Mouse (Mus musculus): Measurements from ENCODE around the gene Paqr9.
A peak's percentile ranks its signal among the peaks of the same experiment; 100 is the strongest.
"Not testable (repeated sequence)": the region's sequence is repeated elsewhere in the genome, so short reads cannot be mapped to it uniquely, and the experiment has no call there.

Paqr9 gene

GRCm38 (mm10) chr9:95559059-95559935 lies at the start of gene Paqr9:
Gene Paqr9, plus strand, starts transcription at chr9:95559657.
- DNase-seq (ENCODE audit: low read depth, low spot score) = no peak

DNA sequence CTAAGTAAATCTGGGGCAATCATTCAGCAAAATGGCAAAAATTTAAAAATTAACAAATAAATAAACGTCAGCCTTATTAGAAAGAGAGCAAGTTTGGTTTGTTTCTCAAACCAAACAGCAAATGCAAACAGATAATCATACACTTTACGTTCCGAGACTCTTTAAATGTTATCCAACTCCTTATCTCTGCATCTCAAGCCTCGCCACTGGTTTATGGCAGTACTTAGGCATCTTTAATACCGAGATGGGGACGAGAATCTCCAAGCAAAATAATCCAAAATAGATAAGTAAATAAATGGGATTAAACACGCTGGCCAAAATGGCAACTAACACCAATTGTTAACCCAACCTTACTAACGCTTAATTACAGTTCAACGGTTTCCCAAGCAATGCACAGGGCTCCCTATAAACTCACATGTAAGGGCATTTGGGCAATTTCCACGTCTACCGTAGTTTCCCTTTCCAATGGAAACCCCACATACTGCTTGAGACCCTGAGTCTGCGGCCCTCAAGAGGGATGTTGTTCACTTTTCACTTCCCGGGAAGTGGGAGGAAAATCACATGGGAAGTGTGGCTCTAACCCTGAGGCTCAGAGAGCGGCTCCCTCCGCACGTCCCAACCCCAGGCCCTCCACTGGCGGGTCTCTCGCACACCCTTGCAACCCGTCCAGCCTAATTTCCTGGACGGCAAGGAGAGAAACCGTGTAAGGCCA lies 48.6 kb upstream of the Paqr9 start:
- DNase-seq (ENCODE audit: low read depth, low spot score) = no peak

GRCm38 (mm10) chr9:95511472-95512330 lies 47.8 kb upstream of the Paqr9 start, which contains the start of gene U2surp:
Gene U2surp, minus strand, starts transcription at chr9:95511996.
- peak; percentile 86 for DNase-seq (ENCODE audit: low read depth, low spot score)

- no peak for DNase-seq (ENCODE audit: low read depth, low spot score)
These were observed 47.0 kb upstream of the Paqr9 start for GRCm38 (mm10) chr9:95512331-95513030.

GRCm38 (mm10) chr9:95513776-95514175 lies 45.7 kb upstream of the Paqr9 start:
- no peak for DNase-seq (ENCODE audit: low read depth, low spot score)

- DNase-seq (ENCODE audit: low read depth, low spot score) = not testable (repeated sequence)
These were observed 45.1 kb upstream of the Paqr9 start for GRCm38 (mm10) chr9:95514361-95514760.

- DNase-seq (ENCODE audit: low read depth, low spot score) = no peak
These were observed 38.9 kb upstream of the Paqr9 start for GRCm38 (mm10) chr9:95520563-95520962.

GRCm38 (mm10) chr9:95521031-95521430 lies 38.4 kb upstream of the Paqr9 start:
- no peak for DNase-seq (ENCODE audit: low read depth, low spot score)

DNA sequence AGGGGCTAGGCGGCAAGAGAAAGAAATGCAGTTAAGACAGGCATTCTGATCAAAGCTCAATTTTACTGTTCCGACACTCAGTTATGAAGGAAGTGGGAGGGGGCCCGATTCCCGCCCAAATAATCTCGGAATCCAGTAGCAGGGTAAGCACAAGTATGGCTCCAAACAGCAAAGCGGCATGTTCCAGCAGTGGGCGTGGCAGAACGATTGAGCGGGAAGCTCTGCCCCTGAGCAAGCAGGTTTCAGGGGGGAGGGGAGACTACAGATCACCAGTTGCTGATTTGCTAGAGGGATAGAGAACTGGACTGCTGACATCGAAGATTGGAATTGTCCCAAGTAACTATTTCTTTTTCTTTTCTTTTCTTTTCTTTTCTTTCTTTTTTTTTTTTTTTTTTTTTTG lies 37.9 kb upstream of the Paqr9 start:
- DNase-seq (ENCODE audit: low read depth, low spot score) = no peak

- no peak for DNase-seq (ENCODE audit: low read depth, low spot score)
These were observed 36.9 kb upstream of the Paqr9 start for GRCm38 (mm10) chr9:95522561-95522960.

- DNase-seq (ENCODE audit: low read depth, low spot score) = no peak
These were observed 34.1 kb upstream of the Paqr9 start for GRCm38 (mm10) chr9:95525376-95525775.

DNA sequence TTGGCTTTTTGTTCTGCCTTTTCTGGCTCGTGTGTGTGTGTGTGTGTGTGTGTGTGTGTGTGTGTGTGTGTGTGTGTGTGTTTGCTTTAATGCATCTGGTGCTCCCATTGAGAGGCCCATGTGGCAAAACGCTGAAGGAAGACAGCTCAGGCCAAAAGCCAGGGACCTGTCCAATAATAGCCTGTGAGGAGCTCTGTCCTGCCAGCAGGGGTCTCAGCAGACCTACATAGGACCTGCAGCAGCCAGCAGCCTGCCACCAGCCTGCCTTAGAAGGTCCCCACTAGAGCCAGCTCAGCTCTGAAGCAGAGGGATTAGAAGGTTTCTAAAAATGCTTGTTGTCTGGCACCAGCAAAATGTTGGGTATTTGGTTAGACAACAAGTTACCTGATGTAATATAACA lies 33.5 kb upstream of the Paqr9 start:
- no peak for DNase-seq (ENCODE audit: low read depth, low spot score)

- no peak for DNase-seq (ENCODE audit: low read depth, low spot score)
These were observed 31.8 kb upstream of the Paqr9 start for GRCm38 (mm10) chr9:95527676-95528075.

DNA sequence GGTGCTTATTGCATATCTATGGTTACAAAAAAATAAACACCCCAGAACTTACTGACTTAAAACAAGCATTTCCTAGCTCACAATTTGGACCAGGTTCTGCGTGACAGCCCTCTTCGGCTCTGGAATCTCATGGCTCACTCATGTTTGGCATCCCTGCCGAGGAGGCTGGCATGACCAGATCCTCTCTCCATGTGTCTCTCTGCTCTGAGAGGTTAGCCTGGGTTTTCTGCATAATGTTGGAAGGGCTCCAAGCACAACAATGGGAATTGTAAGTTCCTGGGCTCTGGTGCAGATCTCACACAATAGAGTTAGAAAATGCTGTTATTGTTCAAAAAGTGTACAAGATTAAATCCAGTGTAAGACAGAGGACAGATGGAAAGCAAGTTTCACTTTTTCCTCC lies 28.3 kb upstream of the Paqr9 start:
- no peak for DNase-seq (ENCODE audit: low read depth, low spot score)

- no peak for DNase-seq (ENCODE audit: low read depth, low spot score)
These were observed 25.6 kb upstream of the Paqr9 start for GRCm38 (mm10) chr9:95533817-95534216.

DNA sequence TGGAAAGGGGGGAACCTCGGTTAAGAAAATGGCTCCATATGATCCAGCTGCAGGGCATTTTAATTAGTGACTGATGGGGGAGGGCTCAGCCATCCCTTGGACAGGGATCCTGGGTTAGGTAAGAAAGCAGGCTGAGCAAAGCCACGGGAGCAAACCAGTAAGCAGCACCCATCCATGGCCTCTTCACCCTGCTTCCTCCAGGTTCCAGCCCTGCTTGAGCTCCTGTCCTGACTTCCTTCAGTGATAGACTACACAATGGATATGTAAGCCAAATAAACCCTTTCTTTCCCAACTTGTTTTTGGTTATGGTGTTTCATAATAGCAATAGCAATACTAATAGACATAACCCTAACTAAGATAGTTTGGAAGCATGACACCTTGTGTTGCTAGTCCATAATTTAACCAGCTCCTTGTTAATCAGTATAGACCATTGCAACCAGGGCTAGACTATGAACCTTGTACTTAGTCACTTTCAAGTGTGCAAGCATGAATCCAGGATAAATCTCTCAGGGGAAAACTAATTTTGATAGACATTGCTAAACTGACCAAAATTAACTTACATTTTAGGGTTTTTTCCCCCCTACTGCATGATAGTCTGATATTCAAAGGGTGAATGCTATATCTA lies 20.2 kb upstream of the Paqr9 start:
- DNase-seq (ENCODE audit: low read depth, low spot score) = no peak

DNA sequence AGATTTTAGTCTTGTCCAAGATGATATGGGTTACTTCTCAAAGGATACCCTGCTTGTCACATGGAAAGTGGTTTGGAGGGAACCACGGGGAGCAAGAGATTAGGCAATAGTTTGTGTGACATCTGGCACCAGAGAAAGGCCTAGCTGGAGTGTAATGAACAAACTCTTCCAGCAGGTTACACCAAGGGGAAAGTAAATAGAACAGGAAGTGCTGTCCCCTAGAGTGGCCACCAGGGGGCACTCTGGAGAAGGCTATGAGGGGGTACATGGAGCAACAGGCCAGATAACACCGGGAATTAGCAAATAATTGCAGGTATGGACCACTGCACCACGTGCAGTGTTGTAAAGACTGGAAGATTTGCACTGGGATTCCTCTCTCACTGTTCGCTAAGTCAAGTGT lies 19.0 kb upstream of the Paqr9 start:
- no peak for DNase-seq (ENCODE audit: low read depth, low spot score)

DNA sequence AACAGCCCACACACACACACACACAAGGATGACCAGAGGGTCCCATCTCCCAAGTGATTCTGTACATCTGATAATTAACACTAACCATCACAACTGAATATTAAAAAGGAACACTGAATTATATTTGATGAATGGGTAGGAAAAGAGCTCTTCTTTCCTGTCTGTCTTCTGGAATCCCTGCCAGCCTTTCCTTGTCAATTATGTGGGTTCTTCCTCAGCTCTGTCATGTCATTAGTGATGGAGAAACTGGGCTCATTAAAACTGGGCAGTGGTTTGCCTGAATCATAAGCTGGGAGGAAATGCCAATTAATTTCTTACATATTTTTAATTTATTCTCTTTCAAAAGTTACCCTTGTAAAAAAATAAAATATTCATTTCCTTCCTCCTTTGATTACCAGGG lies 18.2 kb upstream of the Paqr9 start:
- DNase-seq (ENCODE audit: low read depth, low spot score) = no peak

DNA sequence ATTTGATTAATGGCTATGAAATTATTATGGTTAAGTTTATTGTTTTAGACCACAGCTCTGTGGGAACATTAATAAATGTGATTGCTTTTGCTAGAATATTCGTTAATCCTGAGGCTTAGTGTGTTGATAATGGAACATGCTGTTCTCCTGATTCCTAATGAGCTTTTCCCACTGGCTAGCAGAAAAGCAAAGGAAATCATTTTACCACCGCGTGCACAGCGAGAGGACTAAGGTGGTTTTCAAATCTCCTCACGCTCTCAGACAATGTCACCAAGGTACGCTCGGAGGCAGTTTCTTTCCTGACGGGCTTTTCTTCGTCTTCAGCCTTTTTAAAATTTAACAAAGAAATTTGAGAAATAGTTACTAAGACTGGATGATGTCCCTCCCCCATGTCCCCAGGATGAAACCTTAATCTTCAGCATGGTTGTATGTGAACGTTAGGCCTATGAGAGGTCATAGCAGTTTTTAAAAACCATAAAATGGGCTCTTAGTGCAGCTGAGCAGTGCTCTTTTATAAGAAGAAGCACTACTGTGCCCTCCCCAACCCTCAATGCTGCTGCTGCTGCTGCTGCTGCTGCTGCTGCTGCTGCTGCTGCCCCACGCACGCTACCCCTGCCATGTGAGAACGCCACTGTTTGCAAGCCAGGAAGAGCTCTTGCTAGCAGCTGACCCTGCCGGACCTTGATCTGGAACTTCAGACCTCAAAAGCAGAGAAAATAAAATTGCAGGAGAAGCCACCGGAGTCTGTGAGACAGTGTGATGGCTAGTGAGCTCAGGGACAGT lies 17.6 kb upstream of the Paqr9 start:
- DNase-seq (ENCODE audit: low read depth, low spot score) = no peak

GRCm38 (mm10) chr9:95542475-95542874 lies 17.0 kb upstream of the Paqr9 start:
- DNase-seq (ENCODE audit: low read depth, low spot score) = no peak
